In the genomic region with DNA sequence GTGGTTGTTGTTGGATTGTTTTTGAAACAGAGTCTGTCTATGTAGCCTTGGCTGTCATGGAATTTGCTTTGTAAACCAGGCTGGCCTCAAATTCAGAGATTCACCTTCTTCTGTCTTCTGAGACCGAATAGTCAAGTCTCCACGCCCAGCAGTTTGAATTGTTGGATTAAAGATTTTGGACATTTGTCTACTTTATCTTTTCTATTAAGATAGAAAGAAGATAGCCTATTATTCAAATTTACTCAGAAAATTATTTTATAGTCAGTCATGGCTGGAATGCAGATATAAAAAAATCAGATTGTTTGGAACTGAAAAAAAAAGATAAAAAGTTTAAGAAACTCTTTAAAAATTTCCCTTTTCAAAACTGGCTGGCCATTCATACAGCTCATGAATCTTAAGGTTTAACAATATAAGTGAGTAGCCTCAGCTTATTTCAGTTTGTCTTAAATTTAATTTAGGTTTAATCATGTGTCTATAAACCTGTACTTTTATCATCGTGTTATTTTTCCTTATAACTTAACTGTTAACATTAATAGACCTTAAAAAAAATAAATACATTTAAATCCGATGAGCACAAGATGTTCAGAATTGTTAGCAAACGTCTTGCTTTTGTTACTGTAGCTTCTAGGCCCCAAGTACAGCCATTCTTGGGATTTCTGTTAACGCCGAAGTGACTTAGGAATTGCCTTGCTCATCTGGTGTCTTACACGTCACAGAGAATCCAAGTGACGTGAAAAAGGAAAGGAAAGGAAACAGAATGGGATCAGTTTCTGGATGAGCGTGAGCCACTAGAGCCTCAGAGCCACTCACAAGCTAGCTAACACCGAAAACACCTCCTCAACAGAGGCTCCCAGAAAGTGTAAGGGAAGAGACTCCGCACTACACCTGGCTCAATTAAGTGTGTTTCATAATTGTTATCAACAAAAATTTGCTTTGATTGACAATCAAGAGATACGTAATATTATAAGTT, we compare ENCODE assay signal across 13 mouse cellular contexts. TPM values are rescaled to one million over a fixed set of nuclear protein-coding genes. Genes with fewer than 3 reads are reported as not detected.
DNase-seq lines count a peak whose midpoint lies in the region; ATAC-seq and TF ChIP-seq lines count a peak whose summit lies in the region.
"Not testable (repeated sequence)": the region's sequence is repeated elsewhere in the genome, so short reads cannot be mapped to it uniquely, and the experiment has no call there.
"Had no signal": no experiment of that assay in that cellular context is flagged by ENCODE, and none has a peak within 500 bp of the region (broad histone marks: within the 10 kb centered on the region; RNA-seq: fewer than 3 reads in every experiment).

No protein-coding gene starts in this region.

- H3K4me1 ChIP-seq in forebrain, embryonic 13.5 days; heart, embryonic 14.5 days (ENCODE audit: control insufficient read depth in 2 of 2, insufficient read depth in 2 of 2, low read length in 2 of 2); intestine, embryonic 14.5 days (replicated peaks; ENCODE audit: control insufficient read depth, insufficient read depth, low read length); limb, embryonic 11.5 days (ENCODE audit: control insufficient read depth, insufficient read depth, low read length); liver, postnatal 0 days (ENCODE audit: insufficient read depth); midbrain, embryonic 15.5 days; stomach, postnatal 0 days (replicated peaks; ENCODE audit: control insufficient read depth, insufficient read depth): not testable (repeated sequence)

- WGBS in forebrain, embryonic 13.5 days, result 67% methylated on average over 13 of the region's 13 CpGs
- 62% methylated on average over 13 of the region's 13 CpGs for WGBS in heart, embryonic 14.5 days
- 69% methylated on average over 13 of the region's 13 CpGs for WGBS in intestine, embryonic 14.5 days
- 74% methylated on average over 13 of the region's 13 CpGs for WGBS in limb, embryonic 11.5 days
- WGBS in liver, postnatal 0 days (ENCODE audit: insufficient replicate concordance), result 59% methylated on average over 13 of the region's 13 CpGs
- WGBS in midbrain, embryonic 15.5 days, result 66% methylated on average over 13 of the region's 13 CpGs
- WGBS in stomach, postnatal 0 days, result 66% methylated on average over 13 of the region's 13 CpGs

- not testable (repeated sequence) for H3K36me3 ChIP-seq in forebrain, embryonic 13.5 days (ENCODE audit: poor library complexity, severe bottlenecking); heart, embryonic 14.5 days (ENCODE audit: control insufficient read depth, insufficient read depth, low read length); intestine, embryonic 14.5 days (ENCODE audit: control insufficient read depth, insufficient read depth, low read length); limb, embryonic 11.5 days (ENCODE audit: control insufficient read depth, insufficient read depth, low read length); liver, postnatal 0 days (replicated peaks; ENCODE audit: insufficient read depth, low read length); midbrain, embryonic 15.5 days (replicated peaks); stomach, postnatal 0 days (ENCODE audit: control insufficient read depth, insufficient read depth, low read length)

- DNase-seq in intestine, embryonic 14.5 days (ENCODE audit: low spot score), result peak; percentile 55
- DNase-seq in limb, embryonic 11.5 days (ENCODE audit: low spot score), result peak; percentile 30
- not testable (repeated sequence) for DNase-seq in liver, postnatal 0 days
- peak; percentile 16 for DNase-seq in stomach, postnatal 0 days (ENCODE audit: low spot score)

- not testable (repeated sequence) for H3K27me3 ChIP-seq in forebrain, embryonic 13.5 days; heart, embryonic 14.5 days (ENCODE audit: control insufficient read depth, insufficient read depth, low read length); intestine, embryonic 14.5 days (replicated peaks; ENCODE audit: control insufficient read depth, insufficient read depth, low read length); limb, embryonic 11.5 days (ENCODE audit: control insufficient read depth, insufficient read depth, low read length); liver, postnatal 0 days (ENCODE audit: insufficient read depth, low read length); midbrain, embryonic 15.5 days (replicated peaks); stomach, postnatal 0 days (ENCODE audit: control insufficient read depth, insufficient read depth, low read length)

- H3K4me3 ChIP-seq in forebrain, embryonic 13.5 days; heart, embryonic 14.5 days (ENCODE audit: control insufficient read depth in 1 of 2, insufficient read depth in 1 of 2, low read depth in 1 of 2, low read length in 2 of 2); intestine, embryonic 14.5 days (ENCODE audit: low read depth, low read length); limb, embryonic 11.5 days (ENCODE audit: low read depth, low read length); liver, postnatal 0 days (ENCODE audit: low read depth, low read length); midbrain, embryonic 15.5 days; stomach, postnatal 0 days (ENCODE audit: low read depth, low read length): not testable (repeated sequence)

- not testable (repeated sequence) for H3K27ac ChIP-seq in forebrain, embryonic 13.5 days; heart, embryonic 14.5 days (replicated peaks in 1 of 2; ENCODE audit: control insufficient read depth in 1 of 2, insufficient read depth in 1 of 2, low read depth in 2 of 2, low read length in 2 of 2); intestine, embryonic 14.5 days (ENCODE audit: low read depth); limb, embryonic 11.5 days (replicated peaks; ENCODE audit: low read depth, low read length); liver, postnatal 0 days (ENCODE audit: low read depth); midbrain, embryonic 15.5 days; stomach, postnatal 0 days (replicated peaks)

- peaks cover 17% of the 10 kb centered on the region for H3K9me3 ChIP-seq in forebrain, embryonic 13.5 days (replicated peaks)
- H3K9me3 ChIP-seq in heart, embryonic 14.5 days (ENCODE audit: control insufficient read depth, low read length); intestine, embryonic 14.5 days (ENCODE audit: control insufficient read depth, low read length); limb, embryonic 11.5 days (ENCODE audit: control insufficient read depth, low read length); liver, postnatal 0 days (ENCODE audit: low read length); stomach, postnatal 0 days (ENCODE audit: control insufficient read depth, low read length): not testable (repeated sequence)
- H3K9me3 ChIP-seq in midbrain, embryonic 15.5 days, result peaks cover 14% of the 10 kb centered on the region

- TF ChIP-seq EP300 in liver, postnatal 0 days (IDR thresholded peaks at IDR 0.05; ENCODE audit: low read depth); stomach, postnatal 0 days (optimal IDR thresholded peaks at IDR 0.05): not testable (repeated sequence)

- not testable (repeated sequence) for H3K9ac ChIP-seq in forebrain, embryonic 13.5 days; heart, embryonic 14.5 days (ENCODE audit: low read length); intestine, embryonic 14.5 days (ENCODE audit: low read length); limb, embryonic 11.5 days (ENCODE audit: low read length); liver, postnatal 0 days (replicated peaks); midbrain, embryonic 15.5 days; stomach, postnatal 0 days (ENCODE audit: low read length)

- not testable (repeated sequence) for H3K4me2 ChIP-seq in forebrain, embryonic 13.5 days; heart, embryonic 14.5 days (ENCODE audit: low read length); intestine, embryonic 14.5 days (ENCODE audit: low read length); limb, embryonic 11.5 days (ENCODE audit: low read depth, severe bottlenecking); liver, postnatal 0 days (ENCODE audit: low read depth, low read length); midbrain, embryonic 15.5 days; stomach, postnatal 0 days (replicated peaks; ENCODE audit: low read depth)

- not testable (repeated sequence) for TF ChIP-seq CTCF in liver, postnatal 0 days (IDR thresholded peaks at IDR 0.05; ENCODE audit: low read depth); stomach, postnatal 0 days (IDR thresholded peaks at IDR 0.05; ENCODE audit: low read depth)

- ATAC-seq in cerebellum, adult (ENCODE audit: insufficient number of reproducible peaks, low FRiP score, low TSS enrichment), result peak; percentile 80
- peak; percentile 65; the same call in 1 of the 2 replicates for ATAC-seq in forebrain, embryonic 13.5 days
- ATAC-seq in heart, embryonic 14.5 days (ENCODE audit: insufficient number of reproducible peaks, insufficient read depth, low FRiP score, low read depth), result peak; percentile 69
- ATAC-seq in intestine, embryonic 14.5 days (replicated peaks; ENCODE audit: low FRiP score, low TSS enrichment, low read depth), result peak; percentile 78; the same call in 1 of the 2 replicates
- peak; percentile 86; the same call in 1 of the 2 replicates for ATAC-seq in limb, embryonic 11.5 days (ENCODE audit: insufficient number of reproducible peaks, low FRiP score, low TSS enrichment, low read depth)
- peak; percentile 31; the same call in 1 of the 2 replicates for ATAC-seq in liver, postnatal 0 days
- peak; percentile 73; the same call in 1 of the 2 replicates for ATAC-seq in midbrain, embryonic 15.5 days (replicated peaks)
- ATAC-seq in stomach, postnatal 0 days (ENCODE audit: low FRiP score, low TSS enrichment), result peak; percentile 75

RNA-seq across cellular contexts. Expression of a gene that starts 23.4 kb away (rescaled TPM):
- not detected in 2 replicates for polyA plus RNA-seq in forebrain, embryonic 13.5 days (2015; fragmentation: Nextera tagmentation; extraction: Ambion mirVana)
- not detected in 2 replicates for polyA plus RNA-seq in heart, embryonic 14.5 days (2014; fragmentation: Nextera tagmentation; extraction: Ambion mirVana)
- not detected in 2 replicates for polyA plus RNA-seq in intestine, embryonic 14.5 days (2014; fragmentation: Nextera tagmentation; extraction: Ambion mirVana)
- not detected in 2 replicates for polyA plus RNA-seq in limb, embryonic 11.5 days (2014; fragmentation: Nextera tagmentation; extraction: Ambion mirVana)
- polyA plus RNA-seq in liver, postnatal 0 days (2015; fragmentation: Nextera tagmentation; extraction: Ambion mirVana), result not detected in 2 replicates
- polyA plus RNA-seq in midbrain, embryonic 15.5 days (2015; fragmentation: Nextera tagmentation; extraction: Ambion mirVana), result not detected in 2 replicates
- polyA plus RNA-seq in stomach, postnatal 0 days (2015; fragmentation: Nextera tagmentation; extraction: Ambion mirVana), result not detected in 2 replicates
- polyA plus RNA-seq: embryonic facial prominence, embryonic 11.5 days; frontal cortex, adult 2 months; liver, adult 2 months; macrophage; thymus, adult 2 months had no signal

RNA-seq across cellular contexts. Expression of a gene that starts 33.8 kb away (rescaled TPM):
- polyA plus RNA-seq in forebrain, embryonic 13.5 days (2015; fragmentation: Nextera tagmentation; extraction: Ambion mirVana), result not detected in 2 replicates
- polyA plus RNA-seq in heart, embryonic 14.5 days (2014; fragmentation: Nextera tagmentation; extraction: Ambion mirVana), result not detected in 2 replicates
- polyA plus RNA-seq in intestine, embryonic 14.5 days (2014; fragmentation: Nextera tagmentation; extraction: Ambion mirVana), result not detected in 2 replicates
- not detected in 2 replicates for polyA plus RNA-seq in limb, embryonic 11.5 days (2014; fragmentation: Nextera tagmentation; extraction: Ambion mirVana)
- polyA plus RNA-seq in liver, postnatal 0 days (2015; fragmentation: Nextera tagmentation; extraction: Ambion mirVana), result not detected in 2 replicates
- polyA plus RNA-seq in midbrain, embryonic 15.5 days (2015; fragmentation: Nextera tagmentation; extraction: Ambion mirVana), result not detected in 2 replicates
- 0.23 TPM in 1 of 2 replicates, not detected in the other for polyA plus RNA-seq in stomach, postnatal 0 days (2015; fragmentation: Nextera tagmentation; extraction: Ambion mirVana)
- polyA plus RNA-seq: embryonic facial prominence, embryonic 11.5 days; frontal cortex, adult 2 months; liver, adult 2 months; macrophage; thymus, adult 2 months had no signal

Comparison
In these comparisons a context has a peak if more than half of its experiments do, and no peak if none do; other contexts are left out.
1. ATAC-seq: peak in every context shown above with its lines; median percentile 86 in limb, embryonic 11.5 days; 80 in cerebellum, adult; 78 in intestine, embryonic 14.5 days; 75 in stomach, postnatal 0 days; 73 in midbrain, embryonic 15.5 days; 69 in heart, embryonic 14.5 days; 65 in forebrain, embryonic 13.5 days; 31 in liver, postnatal 0 days.